Mouse (Mus musculus): Measurements from ENCODE around the gene B4galnt3. TPM values are rescaled to one million over a fixed set of nuclear protein-coding genes. Genes with fewer than 3 reads are reported as not detected.

Gene B4galnt3
- polyA plus RNA-seq, 1 experiment: 0.10 TPM

DNA sequence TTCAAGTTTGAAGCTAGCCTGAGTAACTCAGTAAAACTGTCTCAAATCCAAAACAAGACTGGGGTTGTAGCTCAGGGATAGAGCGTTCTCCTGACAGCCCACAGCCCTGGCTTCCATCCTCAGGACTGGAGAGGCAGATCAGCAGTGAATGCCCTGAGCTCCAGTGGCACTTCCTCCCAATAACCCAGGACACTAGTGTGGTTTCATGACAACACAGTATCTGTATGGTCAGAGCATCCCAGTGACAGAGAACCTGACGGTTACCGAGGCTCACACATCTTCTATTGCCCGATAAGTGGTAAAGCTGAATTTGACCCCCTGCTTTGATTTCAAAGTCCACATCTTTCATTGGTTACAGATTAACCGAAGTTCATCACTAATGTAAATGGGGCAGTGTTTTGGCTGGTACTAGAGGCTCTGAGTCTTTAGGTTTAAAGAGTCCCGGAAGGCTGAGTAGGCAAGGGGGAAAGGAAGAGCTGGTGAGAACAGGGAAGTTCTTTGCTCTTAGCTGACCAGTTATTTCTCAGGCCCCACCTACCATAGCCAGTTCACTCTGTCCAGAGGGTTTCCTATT is 120.2 kb downstream of the B4galnt3 start:
- H3K36me3 ChIP-seq (ENCODE audit: control insufficient read depth, insufficient read depth): no peaks in the 10 kb centered on the region
- TF ChIP-seq MYOD1 (IDR thresholded peaks at IDR 0.05; ENCODE audit: control insufficient read depth in 1 of 3, insufficient read length in 2 of 3, low read depth in 2 of 3) (no peak), MAX (IDR thresholded peaks at IDR 0.05; ENCODE audit: low read depth) (no peak), TCF12 (IDR thresholded peaks at IDR 0.05; ENCODE audit: insufficient read depth, poor library complexity, severe bottlenecking) (no peak), USF1 (IDR thresholded peaks at IDR 0.05; ENCODE audit: low read depth) (no peak), CEBPB (IDR thresholded peaks at IDR 0.05; ENCODE audit: insufficient read depth, poor library complexity, severe bottlenecking) (no peak), POLR2A (IDR thresholded peaks at IDR 0.05; ENCODE audit: insufficient read length, low read depth) (no peak), SRF (IDR thresholded peaks at IDR 0.05; ENCODE audit: control insufficient read depth, insufficient read length, low read depth) (no peak), POLR2AphosphoS2 (IDR thresholded peaks at IDR 0.05; ENCODE audit: insufficient read length, low read depth) (no peak), E2F4 (IDR thresholded peaks at IDR 0.05; ENCODE audit: insufficient read depth) (no peak)
- no peak overlapping the region for H3K4me3 ChIP-seq
- H3K27me3 ChIP-seq (ENCODE audit: control insufficient read depth, insufficient read depth, insufficient read length): no peaks in the 10 kb centered on the region
- H3ac ChIP-seq (ENCODE audit: control insufficient read depth, insufficient read length): no peak overlapping the region
- no peaks in the 10 kb centered on the region for H3K79me2 ChIP-seq (ENCODE audit: control insufficient read depth, insufficient read depth)
- H3K4me2 ChIP-seq (ENCODE audit: low read depth): no peak overlapping the region

DNA sequence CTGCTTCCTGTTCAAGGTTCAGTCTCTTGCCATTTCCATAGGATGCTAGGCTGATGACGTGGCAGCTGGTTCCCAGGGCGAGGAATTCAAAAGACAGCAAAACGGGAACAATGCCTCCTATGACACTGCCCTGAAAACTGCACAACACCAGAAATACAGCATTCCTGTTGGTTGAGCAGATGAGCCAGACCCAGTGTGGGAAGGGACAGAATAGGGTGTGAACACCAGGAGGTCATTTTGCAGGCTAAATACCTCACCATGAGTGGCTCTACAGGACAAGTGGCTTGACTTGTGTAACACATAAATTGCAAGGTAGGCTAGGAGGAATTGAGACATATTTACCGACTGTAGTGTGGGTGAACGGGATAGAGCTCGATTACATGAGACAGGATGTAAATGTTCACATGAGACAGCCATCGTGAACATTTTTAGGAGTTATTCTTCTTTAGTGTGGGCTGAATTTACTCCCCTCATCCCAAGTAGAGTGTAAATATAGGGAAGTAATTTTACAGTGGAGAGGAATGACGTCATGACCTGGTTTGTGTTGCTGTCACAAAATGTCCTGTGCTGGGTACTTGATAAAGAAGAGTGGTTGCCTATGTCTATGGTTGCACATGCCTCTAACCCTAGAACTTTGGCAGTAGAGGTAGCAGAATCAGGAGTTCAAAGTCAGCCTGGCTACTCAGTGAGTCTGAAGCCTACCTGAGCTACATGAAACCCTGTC is 121.9 kb downstream of the B4galnt3 start:
- TF ChIP-seq MAX (IDR thresholded peaks at IDR 0.05; ENCODE audit: low read depth) (no peak), MYOD1 (IDR thresholded peaks at IDR 0.05; ENCODE audit: control insufficient read depth in 1 of 3, insufficient read length in 2 of 3, low read depth in 2 of 3) (no peak), POLR2A (IDR thresholded peaks at IDR 0.05; ENCODE audit: insufficient read length, low read depth) (no peak), USF1 (IDR thresholded peaks at IDR 0.05; ENCODE audit: low read depth) (no peak), TCF3 (IDR thresholded peaks at IDR 0.05; ENCODE audit: insufficient read length, low read depth) (no peak), POLR2AphosphoS2 (IDR thresholded peaks at IDR 0.05; ENCODE audit: insufficient read length, low read depth) (no peak), REST (IDR thresholded peaks at IDR 0.05; ENCODE audit: insufficient read depth, insufficient read length) (no peak), E2F4 (IDR thresholded peaks at IDR 0.05; ENCODE audit: insufficient read depth) (no peak), MYOG (IDR thresholded peaks at IDR 0.05; ENCODE audit: control insufficient read depth in 1 of 3, insufficient read depth in 1 of 3, insufficient read length in 2 of 3, low read depth in 2 of 3) (no peak), TCF12 (IDR thresholded peaks at IDR 0.05; ENCODE audit: insufficient read depth, poor library complexity, severe bottlenecking) (no peak), CEBPB (IDR thresholded peaks at IDR 0.05; ENCODE audit: insufficient read depth, poor library complexity, severe bottlenecking) (no peak), SRF (IDR thresholded peaks at IDR 0.05; ENCODE audit: control insufficient read depth, insufficient read length, low read depth) (no peak)
- no peaks in the 10 kb centered on the region for H3K79me2 ChIP-seq (ENCODE audit: control insufficient read depth, insufficient read depth)
- no peak overlapping the region for H3ac ChIP-seq (ENCODE audit: control insufficient read depth, insufficient read length)
- H3K4me3 ChIP-seq: no peak overlapping the region
- H3K36me3 ChIP-seq (ENCODE audit: control insufficient read depth, insufficient read depth): no peaks in the 10 kb centered on the region
- H3K4me2 ChIP-seq (ENCODE audit: low read depth): no peak overlapping the region
- no peaks in the 10 kb centered on the region for H3K27me3 ChIP-seq (ENCODE audit: control insufficient read depth, insufficient read depth, insufficient read length)

GRCm38 (mm10) chr6:120167574-120167973 is 126.8 kb downstream of the B4galnt3 start:
- H3K4me2 ChIP-seq (ENCODE audit: low read depth): no peak overlapping the region
- H3K27me3 ChIP-seq (ENCODE audit: control insufficient read depth, insufficient read depth, insufficient read length): no peaks in the 10 kb centered on the region
- H3K4me3 ChIP-seq: no peak overlapping the region
- TF ChIP-seq MYOD1 (IDR thresholded peaks at IDR 0.05; ENCODE audit: control insufficient read depth in 1 of 3, insufficient read length in 2 of 3, low read depth in 2 of 3): no peak
- TF ChIP-seq POLR2A (IDR thresholded peaks at IDR 0.05; ENCODE audit: insufficient read length, low read depth): no peak
- TF ChIP-seq CEBPB (IDR thresholded peaks at IDR 0.05; ENCODE audit: insufficient read depth, poor library complexity, severe bottlenecking): no peak
- TF ChIP-seq SRF (IDR thresholded peaks at IDR 0.05; ENCODE audit: control insufficient read depth, insufficient read length, low read depth): no peak
- TF ChIP-seq TCF3 (IDR thresholded peaks at IDR 0.05; ENCODE audit: insufficient read length, low read depth): no peak
- TF ChIP-seq MYOG (IDR thresholded peaks at IDR 0.05; ENCODE audit: control insufficient read depth in 1 of 3, insufficient read depth in 1 of 3, insufficient read length in 2 of 3, low read depth in 2 of 3): no peak
- no peak for TF ChIP-seq TCF12 (IDR thresholded peaks at IDR 0.05; ENCODE audit: insufficient read depth, poor library complexity, severe bottlenecking)
- no peak for TF ChIP-seq POLR2AphosphoS2 (IDR thresholded peaks at IDR 0.05; ENCODE audit: insufficient read length, low read depth)
- TF ChIP-seq MAX (IDR thresholded peaks at IDR 0.05; ENCODE audit: low read depth): no peak
- no peaks in the 10 kb centered on the region for H3K36me3 ChIP-seq (ENCODE audit: control insufficient read depth, insufficient read depth)
- H3K79me2 ChIP-seq (ENCODE audit: control insufficient read depth, insufficient read depth): no peaks in the 10 kb centered on the region
- H3ac ChIP-seq (ENCODE audit: control insufficient read depth, insufficient read length): no peak overlapping the region

DNA sequence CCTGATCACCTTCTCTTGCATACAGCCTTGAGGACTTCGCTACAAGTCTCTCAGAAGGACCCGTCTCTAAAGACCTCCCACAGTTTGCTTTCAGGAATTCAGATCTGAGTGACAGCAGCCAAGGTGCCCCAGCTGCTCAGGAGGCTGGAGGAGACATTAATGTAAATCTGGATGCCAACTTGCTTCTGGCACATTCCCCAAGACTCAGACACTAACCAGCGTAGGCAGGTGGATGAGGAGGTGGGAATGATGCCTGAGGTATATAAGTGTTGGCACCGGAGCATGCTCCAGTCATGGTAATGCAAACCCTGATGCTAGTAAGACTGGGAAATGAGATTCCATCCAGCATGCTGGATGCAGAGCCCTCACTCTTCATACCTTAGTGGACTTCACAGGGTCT is 129.6 kb downstream of the B4galnt3 start:
- Histone ChIP-seq H3K79me2 (ENCODE audit: control insufficient read depth, insufficient read depth) (no peaks in the 10 kb centered on the region), H3K27me3 (ENCODE audit: control insufficient read depth, insufficient read depth, insufficient read length) (no peaks in the 10 kb centered on the region), H3K4me3 (no peak overlapping the region), H3ac (ENCODE audit: control insufficient read depth, insufficient read length) (no peak overlapping the region), H3K36me3 (ENCODE audit: control insufficient read depth, insufficient read depth) (no peaks in the 10 kb centered on the region), H3K4me2 (ENCODE audit: low read depth) (no peak overlapping the region)
- no peak for TF ChIP-seq E2F4 (IDR thresholded peaks at IDR 0.05; ENCODE audit: insufficient read depth)
- peak in 2 of 3 experiments; percentile 61 to 65 for TF ChIP-seq MYOD1 (IDR thresholded peaks at IDR 0.05; ENCODE audit: control insufficient read depth in 1 of 3, insufficient read length in 2 of 3, low read depth in 2 of 3)

DNA sequence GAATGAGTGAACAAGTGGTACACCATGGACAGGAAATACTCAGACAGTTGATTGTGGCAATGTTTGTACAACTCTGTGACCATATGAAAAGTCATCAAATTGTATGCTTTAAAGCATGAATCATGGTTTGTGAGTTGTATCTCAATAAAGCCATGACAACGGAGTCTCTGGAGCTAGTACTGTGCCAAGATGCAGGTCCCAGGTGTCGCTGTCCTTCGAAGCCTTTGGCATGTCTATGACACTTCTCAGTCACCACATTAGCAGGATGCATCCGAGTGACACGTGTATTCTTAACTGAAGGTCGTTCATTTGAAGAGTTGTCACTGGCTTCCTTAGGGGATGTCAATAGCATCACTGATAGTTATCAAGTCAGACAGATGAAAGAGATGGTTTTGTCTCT is 131.4 kb downstream of the B4galnt3 start:
- TF ChIP-seq USF1 (IDR thresholded peaks at IDR 0.05; ENCODE audit: low read depth) (no peak), TCF3 (IDR thresholded peaks at IDR 0.05; ENCODE audit: insufficient read length, low read depth) (no peak), TCF12 (IDR thresholded peaks at IDR 0.05; ENCODE audit: insufficient read depth, poor library complexity, severe bottlenecking) (no peak), POLR2AphosphoS2 (IDR thresholded peaks at IDR 0.05; ENCODE audit: insufficient read length, low read depth) (no peak), CEBPB (IDR thresholded peaks at IDR 0.05; ENCODE audit: insufficient read depth, poor library complexity, severe bottlenecking) (no peak), E2F4 (IDR thresholded peaks at IDR 0.05; ENCODE audit: insufficient read depth) (no peak), MYOD1 (IDR thresholded peaks at IDR 0.05; ENCODE audit: control insufficient read depth in 1 of 3, insufficient read length in 2 of 3, low read depth in 2 of 3) (no peak), MAX (IDR thresholded peaks at IDR 0.05; ENCODE audit: low read depth) (no peak), MYOG (IDR thresholded peaks at IDR 0.05; ENCODE audit: control insufficient read depth in 1 of 3, insufficient read depth in 1 of 3, insufficient read length in 2 of 3, low read depth in 2 of 3) (no peak), SRF (IDR thresholded peaks at IDR 0.05; ENCODE audit: control insufficient read depth, insufficient read length, low read depth) (no peak), REST (IDR thresholded peaks at IDR 0.05; ENCODE audit: insufficient read depth, insufficient read length) (no peak), POLR2A (IDR thresholded peaks at IDR 0.05; ENCODE audit: insufficient read length, low read depth) (no peak)
- Histone ChIP-seq H3K27me3 (ENCODE audit: control insufficient read depth, insufficient read depth, insufficient read length) (no peaks in the 10 kb centered on the region), H3K4me2 (ENCODE audit: low read depth) (no peak overlapping the region), H3K79me2 (ENCODE audit: control insufficient read depth, insufficient read depth) (no peaks in the 10 kb centered on the region), H3K4me3 (no peak overlapping the region), H3K36me3 (ENCODE audit: control insufficient read depth, insufficient read depth) (no peaks in the 10 kb centered on the region), H3ac (ENCODE audit: control insufficient read depth, insufficient read length) (no peak overlapping the region)
